Mouse (Mus musculus) neural tube, embryonic 10.5 days (tissue): ENCODE results near the gene Epop.
A peak's percentile ranks its signal among the peaks of the same experiment; 100 is the strongest.

Experiments
- DNase-seq: peaks from one replicate; pipeline ENCODE4 v3.0.0-alpha.2; 2017; ENCODE audit warnings: low spot score; ENCODE audit errors: extremely low spot score

The Epop gene

GRCm38 (mm10) chr11:97628568-97629518, 659 bp downstream of the Epop start:
- DNase-seq = peak; percentile 73

- no peak for DNase-seq
These were observed 1.3 kb downstream of the Epop start for GRCm38 (mm10) chr11:97628303-97628567.

- DNase-seq = peak; percentile 56
These were observed 1.8 kb downstream of the Epop start for GRCm38 (mm10) chr11:97627556-97628302.

- DNase-seq = no peak
These were observed 2.7 kb downstream of the Epop start for GRCm38 (mm10) chr11:97626850-97627249.

GRCm38 (mm10) chr11:97626431-97626830, 3.1 kb downstream of the Epop start:
- peak; percentile 29 for DNase-seq

GRCm38 (mm10) chr11:97625551-97625950, 4.0 kb downstream of the Epop start:
- DNase-seq = no peak

GRCm38 (mm10) chr11:97623166-97623565, 6.3 kb downstream of the Epop start:
- no peak for DNase-seq

GRCm38 (mm10) chr11:97622440-97622839, 7.1 kb downstream of the Epop start:
- DNase-seq = peak; percentile 80

- DNase-seq = no peak
These were observed 10.1 kb downstream of the Epop start for GRCm38 (mm10) chr11:97619391-97619795.

- no peak for DNase-seq
These were observed 11.1 kb downstream of the Epop start for GRCm38 (mm10) chr11:97618368-97618767.

GRCm38 (mm10) chr11:97615276-97615675, 14.2 kb downstream of the Epop start:
- DNase-seq = no peak

- no peak for DNase-seq
These were observed 18.4 kb downstream of the Epop start for GRCm38 (mm10) chr11:97611076-97611475.

GRCm38 (mm10) chr11:97609743-97610142, 19.8 kb downstream of the Epop start:
- DNase-seq = no peak

- no peak for DNase-seq
These were observed 20.6 kb downstream of the Epop start for GRCm38 (mm10) chr11:97608933-97609332.

GRCm38 (mm10) chr11:97607056-97607725, 22.3 kb downstream of the Epop start:
- DNase-seq = no peak

GRCm38 (mm10) chr11:97603891-97604290, 25.6 kb downstream of the Epop start:
- DNase-seq = no peak

- DNase-seq = no peak
These were observed 27.3 kb downstream of the Epop start for GRCm38 (mm10) chr11:97602223-97602622.

- DNase-seq = no peak
These were observed 30.4 kb downstream of the Epop start for GRCm38 (mm10) chr11:97599104-97599503.

GRCm38 (mm10) chr11:97597945-97598691, 31.4 kb downstream of the Epop start:
- no peak for DNase-seq

GRCm38 (mm10) chr11:97594136-97594535, 35.4 kb downstream of the Epop start:
- DNase-seq = no peak

GRCm38 (mm10) chr11:97591910-97592309, 37.6 kb downstream of the Epop start:
- no peak for DNase-seq
